Comparison of ENCODE assay signal across 8 mouse cellular contexts in genomic region chr8:89787050-89787905, GRCm38 (mm10).
DNase-seq lines count a peak whose midpoint lies in the region; ATAC-seq and TF ChIP-seq lines count a peak whose summit lies in the region.

No protein-coding gene starts in this region.

- TF ChIP-seq EP300 in lung, postnatal 0 days (IDR thresholded peaks at IDR 0.05) = no peak

- no peak overlapping the region for H3K4me3 ChIP-seq in lung, postnatal 0 days (ENCODE audit: low read depth, low read length)

- no peak overlapping the region for H3K4me2 ChIP-seq in lung, postnatal 0 days (replicated peaks; ENCODE audit: low read depth, low read length)

- intact Hi-C loops in heart, postnatal 10 days (cut with DNase I) = loop anchor here (5.0 to 10.0 kb wide), 2 partner anchors 215 to 1032 kb away; no protein-coding TSS in a partner anchor

- H3K9me3 ChIP-seq in lung, postnatal 0 days (ENCODE audit: low read length) = no peaks in the 10 kb centered on the region

- no peaks in the 10 kb centered on the region for H3K27me3 ChIP-seq in lung, postnatal 0 days (replicated peaks; ENCODE audit: insufficient read depth, low read length)

- H3K9ac ChIP-seq in lung, postnatal 0 days (replicated peaks; ENCODE audit: low read depth) = no peak overlapping the region

- no peak for TF ChIP-seq CTCF in lung, postnatal 0 days (IDR thresholded peaks at IDR 0.05)

- no peaks in the 10 kb centered on the region for H3K36me3 ChIP-seq in lung, postnatal 0 days (ENCODE audit: insufficient read depth, low read length)

- no peak for ATAC-seq in lung, postnatal 0 days

- WGBS in lung, postnatal 0 days = 49% methylated on average over 17 of the region's 17 CpGs

- no peaks in the 10 kb centered on the region for H3K4me1 ChIP-seq in lung, postnatal 0 days (ENCODE audit: insufficient read depth, low read depth, low read length)

- peak; percentile 3 for DNase-seq in lung, postnatal 10 days
- no peak for DNase-seq in lung, postnatal 0 days (ENCODE audit: low spot score)
- DNase-seq in kidney, adult 18-20 months = peak; percentile 43
- DNase-seq in left cerebral cortex, adult 8-10 months (ENCODE audit: low spot score in 2 of 2) = peak; percentile 6 to 38
- peak; percentile 8 to 15 for DNase-seq in right cerebral cortex, postnatal 36 days (ENCODE audit: low spot score in 2 of 2)
- no peak for DNase-seq in heart, postnatal 10 days
- DNase-seq in lung, postnatal 14 days = no peak
- DNase-seq in heart, postnatal 4 days = no peak

- H3K27ac ChIP-seq in lung, postnatal 0 days (ENCODE audit: low read length) = no peak overlapping the region

Comparison
In these comparisons a context has a peak if more than half of its experiments do, and no peak if none do; other contexts are left out.
1. DNase-seq: peak in lung, postnatal 10 days (single experiment), kidney, adult 18-20 months (single experiment), left cerebral cortex, adult 8-10 months (2 of 2) and right cerebral cortex, postnatal 36 days (2 of 2); none in lung, postnatal 0 days (single experiment), heart, postnatal 10 days (0 of 2), lung, postnatal 14 days (single experiment) and heart, postnatal 4 days (single experiment).